Mouse (Mus musculus): ENCODE data around the gene Ddx42. TPM values are rescaled to one million over a fixed set of nuclear protein-coding genes. Genes with fewer than 3 reads are reported as not detected.

Ddx42 gene
- polyA plus RNA-seq, 1 experiment from 2014 or later, result 74.0 TPM

GRCm38 (mm10) chr11:106289369-106289768, 72.6 kb downstream of the Ddx42 start:
- H3K9me3 ChIP-seq, result no peaks in the 10 kb centered on the region
- no peak overlapping the region for H3K9ac ChIP-seq
- H3K4me2 ChIP-seq, result no peak overlapping the region
- H3K4me3 ChIP-seq, result no peak overlapping the region
- WGBS, result 53% methylated on average over 8 of the region's 8 CpGs
- H3K27me3 ChIP-seq, result no peaks in the 10 kb centered on the region
- peaks cover 19% of the 10 kb centered on the region for H3K4me1 ChIP-seq
- no peak overlapping the region for H3K27ac ChIP-seq
- no peaks in the 10 kb centered on the region for H3K36me3 ChIP-seq
- no peak for ATAC-seq (ENCODE audit: insufficient number of reproducible peaks, low FRiP score, low TSS enrichment, low read depth)

GRCm38 (mm10) chr11:106290376-106290775, 73.7 kb downstream of the Ddx42 start:
- Histone ChIP-seq H3K36me3 (no peaks in the 10 kb centered on the region), H3K4me1 (peaks cover 19% of the 10 kb centered on the region), H3K4me2 (no peak overlapping the region), H3K9ac (no peak overlapping the region), H3K27ac (no peak overlapping the region), H3K27me3 (no peaks in the 10 kb centered on the region), H3K9me3 (no peaks in the 10 kb centered on the region), H3K4me3 (no peak overlapping the region)
- ATAC-seq (ENCODE audit: insufficient number of reproducible peaks, low FRiP score, low TSS enrichment, low read depth), result no peak
- 86% methylated on average over 5 of the region's 5 CpGs for WGBS

GRCm38 (mm10) chr11:106291861-106292260, 75.1 kb downstream of the Ddx42 start:
- Histone ChIP-seq H3K9ac (no peak overlapping the region), H3K27ac (no peak overlapping the region), H3K9me3 (no peaks in the 10 kb centered on the region), H3K4me1 (peaks cover 11% of the 10 kb centered on the region; the same call in 1 of the 2 replicates), H3K4me3 (no peak overlapping the region), H3K4me2 (no peak overlapping the region), H3K27me3 (no peaks in the 10 kb centered on the region), H3K36me3 (no peaks in the 10 kb centered on the region)
- WGBS, result 89% methylated on average over 2 of the region's 2 CpGs
- ATAC-seq (ENCODE audit: insufficient number of reproducible peaks, low FRiP score, low TSS enrichment, low read depth), result no peak

Other genes starting within 250 kb of the Ddx42 start
- gene Ace, start 249.0 kb upstream of the Ddx42 start, polyA plus RNA-seq (2015; fragmentation: Nextera tagmentation; extraction: Ambion mirVana), result 1.0 and 1.8 TPM in 2 replicates
- gene Ace3, start 222.3 kb upstream of the Ddx42 start, polyA plus RNA-seq (2015; fragmentation: Nextera tagmentation; extraction: Ambion mirVana), result not detected in 2 replicates
- gene Kcnh6, start 208.8 kb upstream of the Ddx42 start, polyA plus RNA-seq (2015; fragmentation: Nextera tagmentation; extraction: Ambion mirVana), result 0.24 and 0.26 TPM in 2 replicates
- 57.7 and 61.5 TPM in 2 replicates for gene Dcaf7, start 180.1 kb upstream of the Ddx42 start, polyA plus RNA-seq (2015; fragmentation: Nextera tagmentation; extraction: Ambion mirVana)
- gene Taco1, start 150.9 kb upstream of the Ddx42 start, polyA plus RNA-seq (2015; fragmentation: Nextera tagmentation; extraction: Ambion mirVana), result 8.3 and 10.1 TPM in 2 replicates
- 21.6 and 27.2 TPM in 2 replicates for gene Map3k3, start 132.3 kb upstream of the Ddx42 start, polyA plus RNA-seq (2015; fragmentation: Nextera tagmentation; extraction: Ambion mirVana)
- gene Gm10840, start 56.1 kb upstream of the Ddx42 start, polyA plus RNA-seq (2015; fragmentation: Nextera tagmentation; extraction: Ambion mirVana), result 0.84 TPM in 1 of 2 replicates, not detected in the other
- gene Limd2, start 56.1 kb upstream of the Ddx42 start, polyA plus RNA-seq (2015; fragmentation: Nextera tagmentation; extraction: Ambion mirVana), result 202 and 221 TPM in 2 replicates
- gene Strada, start 14.8 kb upstream of the Ddx42 start, polyA plus RNA-seq (2015; fragmentation: Nextera tagmentation; extraction: Ambion mirVana), result 23.2 and 24.4 TPM in 2 replicates
- gene Ccdc47, start 582 bp upstream of the Ddx42 start, polyA plus RNA-seq (2015; fragmentation: Nextera tagmentation; extraction: Ambion mirVana), result 83.6 and 89.9 TPM in 2 replicates
- gene Ftsj3, start 39.2 kb downstream of the Ddx42 start, polyA plus RNA-seq (2015; fragmentation: Nextera tagmentation; extraction: Ambion mirVana), result 50.8 and 52.7 TPM in 2 replicates
- gene Psmc5, start 39.2 kb downstream of the Ddx42 start, polyA plus RNA-seq (2015; fragmentation: Nextera tagmentation; extraction: Ambion mirVana), result 276 and 309 TPM in 2 replicates
- 90.6 and 110 TPM in 2 replicates for gene Smarcd2, start 56.0 kb downstream of the Ddx42 start, polyA plus RNA-seq (2015; fragmentation: Nextera tagmentation; extraction: Ambion mirVana)
- gene Tcam1, start 59.7 kb downstream of the Ddx42 start, polyA plus RNA-seq (2015; fragmentation: Nextera tagmentation; extraction: Ambion mirVana), result 0.41 and 0.53 TPM in 2 replicates
- not detected in 2 replicates for gene Gh, start 84.9 kb downstream of the Ddx42 start, polyA plus RNA-seq (2015; fragmentation: Nextera tagmentation; extraction: Ambion mirVana)
- 2.9 and 3.7 TPM in 2 replicates for gene Cd79b, start 97.8 kb downstream of the Ddx42 start, polyA plus RNA-seq (2015; fragmentation: Nextera tagmentation; extraction: Ambion mirVana)
- 0.46 and 1.8 TPM in 2 replicates for gene Scn4a, start 136.4 kb downstream of the Ddx42 start, polyA plus RNA-seq (2015; fragmentation: Nextera tagmentation; extraction: Ambion mirVana)
- gene Prr29, start 148.5 kb downstream of the Ddx42 start, polyA plus RNA-seq (2015; fragmentation: Nextera tagmentation; extraction: Ambion mirVana), result 0.38 and 0.70 TPM in 2 replicates
- 39.1 and 46.1 TPM in 2 replicates for gene Icam2, start 171.1 kb downstream of the Ddx42 start, polyA plus RNA-seq (2015; fragmentation: Nextera tagmentation; extraction: Ambion mirVana)